Mouse (Mus musculus) hindbrain, embryonic 11.5 days (tissue): ENCODE measurements at regions not wholly inside any gene's neighbourhood (a gene's known extent, or its start where the extent isn't known, plus 50 kb on each side); places are given as distances from the start of the nearest gene placed in this dataset.
"Not testable (repeated sequence)": the region's sequence is repeated elsewhere in the genome, so short reads cannot be mapped to it uniquely, and the experiment has no call there.

ENCODE experiments used
- ATAC-seq: fragments of 200-750 bp; cut with Nextera tagmentation; 2 replicates; pipeline ENCODE4 v1.8.0; 2017; ENCODE audit warnings: mild to moderate bottlenecking, moderate TSS enrichment, moderate library complexity; ENCODE audit not compliant: low FRiP score
- DNase-seq: peaks from one replicate; pipeline ENCODE4 v3.0.0-alpha.2; 2015; ENCODE audit warnings: low spot score
- H3K27ac ChIP-seq: fragments of 300-500 bp; sonication (generic); 2 replicates; pipeline ENCODE4 v1.5.1; 2014; ENCODE audit warnings: mild to moderate bottlenecking, low read depth, low read length
- H3K27me3 ChIP-seq: fragments of 300-500 bp; sonication (generic); 2 replicates; pipeline ENCODE4 v1.6.1; 2014; ENCODE audit warnings: mild to moderate bottlenecking, low read length, moderate library complexity, mixed read lengths; ENCODE audit not compliant: control insufficient read depth, insufficient read depth
- H3K36me3 ChIP-seq: fragments of 300-500 bp; sonication (generic); 2 replicates; pipeline ENCODE4 v1.6.1; 2014; ENCODE audit warnings: mild to moderate bottlenecking, low read length, moderate library complexity, mixed read lengths; ENCODE audit not compliant: control insufficient read depth, insufficient read depth
- H3K4me1 ChIP-seq: fragments of 300-500 bp; sonication (generic); replicated peaks from 2 replicates; pipeline ENCODE4 v1.6.1; 2014; ENCODE audit warnings: low read length, mixed read lengths; ENCODE audit not compliant: control insufficient read depth, insufficient read depth
- H3K4me2 ChIP-seq: fragments of 300-500 bp; sonication (generic); replicated peaks from 2 replicates; pipeline ENCODE4 v1.6.1; 2014; ENCODE audit warnings: mild to moderate bottlenecking, low read depth, low read length
- H3K4me3 ChIP-seq: fragments of 300-500 bp; sonication (generic); 2 replicates; pipeline ENCODE4 v1.5.1; 2014; ENCODE audit warnings: low read depth, low read length
- H3K9ac ChIP-seq: fragments of 300-500 bp; sonication (generic); 2 replicates; pipeline ENCODE4 v1.6.1; 2014; ENCODE audit warnings: low read depth, low read length
- H3K9me3 ChIP-seq: fragments of 300-500 bp; sonication (generic); 2 replicates; pipeline ENCODE4 v1.6.1; 2016; ENCODE audit warnings: low read length; ENCODE audit not compliant: control insufficient read depth
- WGBS: fragments of 180-500 bp; shearing (Covaris S2); extraction: QIAGEN DNeasy Blood & Tissue Kit; methylation state at CpG from one replicate; pipeline ENCODE4 v1.1.7; 2014; 5-methylcytosine and 5-hydroxymethylcytosine counted together

- H3K36me3 ChIP-seq, result no peaks in the 10 kb centered on the region
- DNase-seq, result no peak
These were observed 65.4 kb downstream of the Chst1 start for GRCm38 (mm10) chr2:92664939-92665338.

DNA sequence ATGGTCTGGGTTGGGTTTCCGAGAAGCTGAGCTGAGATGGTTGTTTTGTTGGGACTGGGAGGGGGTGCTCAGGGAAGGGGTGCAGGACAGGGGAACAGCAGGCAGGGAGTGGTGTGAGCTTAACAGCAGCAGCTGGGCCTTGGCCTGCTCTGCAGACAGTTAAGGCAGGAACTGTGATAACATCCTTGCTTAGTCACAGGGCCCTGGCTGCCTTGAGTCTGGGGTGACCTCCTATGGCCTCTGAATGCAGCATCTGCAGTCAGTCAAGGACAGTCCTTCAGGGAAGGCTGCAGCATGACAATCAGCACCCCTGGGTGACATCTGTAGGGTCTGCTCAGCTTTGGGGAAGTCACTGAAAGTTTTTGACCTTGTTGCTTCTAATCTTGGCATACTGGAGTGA, 67.7 kb downstream of the Chst1 start:
- WGBS, result 95% methylated on average over 1 of the region's 1 CpGs
- ATAC-seq, result no peak

More at GRCm38 (mm10) chr2:92664939-92665338, 65.4 kb downstream of the Chst1 start:
- Histone ChIP-seq H3K4me3 (no peak overlapping the region), H3K4me1 (no peaks in the 10 kb centered on the region; the same call in 1 of the 2 replicates), H3K27me3 (no peaks in the 10 kb centered on the region), H3K9ac (no peak overlapping the region), H3K27ac (no peak overlapping the region), H3K4me2 (no peak overlapping the region), H3K9me3 (no peaks in the 10 kb centered on the region)
- 86% methylated on average over 5 of the region's 5 CpGs for WGBS
- no peak for ATAC-seq

GRCm38 (mm10) chr2:92667756-92668155, 68.2 kb downstream of the Chst1 start:
- H3K4me3 ChIP-seq, result no peak overlapping the region
- DNase-seq, result no peak
- no peaks in the 10 kb centered on the region for H3K27me3 ChIP-seq
- H3K27ac ChIP-seq, result no peak overlapping the region
- H3K4me1 ChIP-seq, result no peaks in the 10 kb centered on the region; the same call in 1 of the 2 replicates
- H3K9me3 ChIP-seq, result no peaks in the 10 kb centered on the region
- H3K36me3 ChIP-seq, result no peaks in the 10 kb centered on the region
- ATAC-seq, result no peak
- WGBS, result 73% methylated on average over 6 of the region's 6 CpGs
- no peak overlapping the region for H3K4me2 ChIP-seq
- no peak overlapping the region for H3K9ac ChIP-seq

More for the DNA sequence above, 67.7 kb downstream of the Chst1 start:
- no peaks in the 10 kb centered on the region for H3K9me3 ChIP-seq
- no peak overlapping the region for H3K4me3 ChIP-seq
- H3K9ac ChIP-seq, result no peak overlapping the region
- no peak for DNase-seq
- no peaks in the 10 kb centered on the region for H3K36me3 ChIP-seq
- H3K27me3 ChIP-seq, result no peaks in the 10 kb centered on the region
- no peaks in the 10 kb centered on the region; the same call in 1 of the 2 replicates for H3K4me1 ChIP-seq
- no peak overlapping the region for H3K4me2 ChIP-seq
- no peak overlapping the region for H3K27ac ChIP-seq

- 32% methylated on average over 9 of the region's 10 CpGs for WGBS
- H3K4me2 ChIP-seq, DNase-seq, H3K36me3 ChIP-seq, H3K9ac ChIP-seq, H3K27me3 ChIP-seq, H3K9me3 ChIP-seq, ATAC-seq, H3K27ac ChIP-seq, H3K4me3 ChIP-seq, H3K4me1 ChIP-seq: not testable (repeated sequence)
These were observed 70.0 kb downstream of the Chst1 start for GRCm38 (mm10) chr2:92669431-92670081.

- 42% methylated on average over 5 of the region's 5 CpGs for WGBS
- Histone ChIP-seq H3K4me1 (no peaks in the 10 kb centered on the region), H3K27me3 (no peaks in the 10 kb centered on the region), H3K9me3 (no peaks in the 10 kb centered on the region), H3K27ac (no peak overlapping the region), H3K36me3 (no peaks in the 10 kb centered on the region), H3K9ac (no peak overlapping the region), H3K4me3 (no peak overlapping the region), H3K4me2 (no peak overlapping the region)
- ATAC-seq (no peak), DNase-seq (peak; percentile 73)
These were observed 72.1 kb downstream of the Chst1 start for GRCm38 (mm10) chr2:92671586-92671985.

DNA sequence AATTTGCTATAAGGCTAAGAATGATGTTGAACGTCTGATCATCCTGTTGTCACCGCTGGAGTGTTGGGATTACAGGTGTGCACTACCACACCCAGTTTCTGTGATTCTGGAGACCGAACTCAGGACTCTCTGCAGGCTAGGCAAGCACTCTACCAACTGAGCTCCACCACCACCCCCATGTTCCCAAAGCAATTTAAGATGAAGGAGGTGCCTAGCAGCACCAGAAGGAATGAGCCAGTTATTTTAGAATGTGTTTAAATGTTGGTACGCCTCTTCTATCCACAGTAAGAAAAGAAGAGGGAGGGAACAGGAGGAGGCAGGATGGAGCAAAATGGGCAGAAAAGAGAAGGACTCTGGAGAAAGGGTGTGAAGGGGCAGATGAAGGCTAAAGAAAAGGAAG, 72.6 kb downstream of the Chst1 start:
- no peak for ATAC-seq
- H3K4me1 ChIP-seq, result no peaks in the 10 kb centered on the region
- no peaks in the 10 kb centered on the region for H3K27me3 ChIP-seq
- DNase-seq, result no peak
- H3K4me3 ChIP-seq, result no peak overlapping the region
- H3K4me2 ChIP-seq, result no peak overlapping the region
- no peaks in the 10 kb centered on the region for H3K9me3 ChIP-seq
- H3K9ac ChIP-seq, result no peak overlapping the region
- no peaks in the 10 kb centered on the region for H3K36me3 ChIP-seq
- no peak overlapping the region for H3K27ac ChIP-seq
- 70% methylated on average over 4 of the region's 4 CpGs for WGBS

GRCm38 (mm10) chr2:92673064-92673813, 73.7 kb downstream of the Chst1 start:
- H3K9me3 ChIP-seq, result no peaks in the 10 kb centered on the region
- H3K27me3 ChIP-seq, result no peaks in the 10 kb centered on the region
- no peak overlapping the region for H3K9ac ChIP-seq
- no peaks in the 10 kb centered on the region for H3K4me1 ChIP-seq
- ATAC-seq, result no peak
- no peak overlapping the region for H3K4me2 ChIP-seq
- H3K27ac ChIP-seq, result no peak overlapping the region
- no peak overlapping the region for H3K4me3 ChIP-seq
- WGBS, result 87% methylated on average over 9 of the region's 9 CpGs
- no peaks in the 10 kb centered on the region for H3K36me3 ChIP-seq
- no peak for DNase-seq

DNA sequence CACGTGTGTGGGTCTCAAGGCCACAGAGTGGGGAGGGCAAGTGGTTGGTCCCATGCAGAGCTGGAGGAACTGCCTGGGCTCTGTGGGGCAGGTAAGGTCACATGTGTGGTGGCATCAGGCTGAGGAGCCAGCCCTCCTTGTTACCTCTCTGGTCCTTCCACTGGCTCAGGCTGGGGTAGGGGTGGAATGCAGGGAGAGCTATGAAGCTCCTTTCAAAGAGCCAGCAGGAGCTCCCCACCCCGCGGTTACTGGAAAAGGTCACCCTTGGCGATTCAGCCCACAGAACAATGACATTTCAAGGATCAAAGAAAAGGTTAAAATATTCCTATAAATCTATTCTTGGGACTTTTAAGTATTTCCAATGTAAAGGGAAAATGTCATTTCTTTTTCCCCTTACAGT, 74.4 kb downstream of the Chst1 start:
- WGBS, result 16% methylated on average over 4 of the region's 4 CpGs
- Histone ChIP-seq H3K27me3 (no peaks in the 10 kb centered on the region), H3K27ac (no peak overlapping the region), H3K9ac (no peak overlapping the region), H3K4me2 (no peak overlapping the region), H3K4me1 (no peaks in the 10 kb centered on the region), H3K4me3 (no peak overlapping the region), H3K36me3 (no peaks in the 10 kb centered on the region), H3K9me3 (no peaks in the 10 kb centered on the region)
- DNase-seq (no peak), ATAC-seq (no peak)

DNA sequence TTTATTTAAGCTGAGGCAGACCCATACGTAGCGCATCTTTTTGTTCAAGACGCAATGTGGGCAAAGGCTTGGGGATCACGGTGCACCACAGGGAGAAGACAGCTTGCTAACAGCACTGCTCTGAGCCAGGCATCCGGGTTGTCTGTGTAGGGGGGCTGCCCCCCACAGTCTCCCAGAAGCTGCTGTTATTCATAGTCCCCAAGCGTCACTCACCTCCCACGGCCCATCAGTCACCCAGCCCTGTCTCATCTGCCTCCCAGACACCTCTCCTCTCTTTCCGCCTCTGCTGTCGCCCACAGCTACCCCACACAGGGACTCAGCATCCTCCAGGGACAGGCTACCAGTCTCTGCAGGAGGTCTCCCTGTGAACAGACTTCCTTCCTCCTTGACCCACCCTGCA, 75.7 kb downstream of the Chst1 start:
- WGBS, result 48% methylated on average over 9 of the region's 9 CpGs
- Histone ChIP-seq H3K4me2 (no peak overlapping the region), H3K27ac (no peak overlapping the region), H3K4me1 (no peaks in the 10 kb centered on the region), H3K4me3 (no peak overlapping the region), H3K9me3 (no peaks in the 10 kb centered on the region), H3K9ac (no peak overlapping the region), H3K27me3 (no peaks in the 10 kb centered on the region), H3K36me3 (no peaks in the 10 kb centered on the region)
- ATAC-seq (no peak), DNase-seq (no peak)
